Mouse (Mus musculus): ENCODE results near the gene Tmco4.

- TF ChIP-seq CTCF (IDR thresholded peaks at IDR 0.05; ENCODE audit: control insufficient read depth, insufficient read depth, insufficient replicate concordance, low read depth, low read length) (peak; percentile 69; the same call in 1 of the 2 replicates), POLR2A (IDR thresholded peaks at IDR 0.05; ENCODE audit: control insufficient read depth, low read depth, low read length) (no peak)
Measured at GRCm38 (mm10) chr4:138996410-138996809, 23.7 kb downstream of the Tmco4 start.

Measured in testis, adult 2 months (tissue).